Mouse (Mus musculus): ENCODE measurements around the gene Kcnj10. TPM values are rescaled to one million over a fixed set of nuclear protein-coding genes. Genes with fewer than 3 reads are reported as not detected.
A peak's percentile ranks its signal among the peaks of the same experiment; 100 is the strongest.

Kcnj10 gene
- polyA plus RNA-seq, 1 experiment from 2014 or later = 0.10 TPM

GRCm38 (mm10) chr1:172347382-172347781 is 6.4 kb downstream of the Kcnj10 start:
- Histone ChIP-seq H3K4me1 (replicated peaks; ENCODE audit: control insufficient read depth, insufficient read depth, low read length) (no peaks in the 10 kb centered on the region), H3K27me3 (replicated peaks; ENCODE audit: control insufficient read depth, insufficient read depth, low read length) (peaks cover 38% of the 10 kb centered on the region), H3K9me3 (ENCODE audit: control insufficient read depth, low read length) (no peaks in the 10 kb centered on the region), H3K9ac (ENCODE audit: low read depth, low read length) (no peak overlapping the region), H3K36me3 (ENCODE audit: control insufficient read depth, insufficient read depth, low read length) (no peaks in the 10 kb centered on the region), H3K4me3 (ENCODE audit: low read depth, low read length) (no peak overlapping the region), H3K4me2 (no peak overlapping the region), H3K27ac (ENCODE audit: low read depth, low read length) (no peak overlapping the region)
- ATAC-seq (replicated peaks; ENCODE audit: low FRiP score) (no peak), DNase-seq (ENCODE audit: low spot score) (no peak)
- WGBS = 77% methylated on average over 12 of the region's 12 CpGs

- ATAC-seq (replicated peaks; ENCODE audit: low FRiP score) = no peak
- no peak for DNase-seq (ENCODE audit: low spot score)
- Histone ChIP-seq H3K4me1 (replicated peaks; ENCODE audit: control insufficient read depth, insufficient read depth, low read length) (no peaks in the 10 kb centered on the region), H3K27ac (ENCODE audit: low read depth, low read length) (no peak overlapping the region), H3K9ac (ENCODE audit: low read depth, low read length) (no peak overlapping the region), H3K4me2 (no peak overlapping the region), H3K36me3 (ENCODE audit: control insufficient read depth, insufficient read depth, low read length) (no peaks in the 10 kb centered on the region), H3K27me3 (replicated peaks; ENCODE audit: control insufficient read depth, insufficient read depth, low read length) (peaks cover 28% of the 10 kb centered on the region), H3K4me3 (ENCODE audit: low read depth, low read length) (no peak overlapping the region), H3K9me3 (ENCODE audit: control insufficient read depth, low read length) (no peaks in the 10 kb centered on the region)
- WGBS = 77% methylated on average over 5 of the region's 5 CpGs
Measured at GRCm38 (mm10) chr1:172349504-172349903, 8.5 kb downstream of the Kcnj10 start.

GRCm38 (mm10) chr1:172349916-172350812 is 9.2 kb downstream of the Kcnj10 start:
- no peak overlapping the region for H3K9ac ChIP-seq (ENCODE audit: low read depth, low read length)
- no peaks in the 10 kb centered on the region for H3K4me1 ChIP-seq (replicated peaks; ENCODE audit: control insufficient read depth, insufficient read depth, low read length)
- H3K4me3 ChIP-seq (ENCODE audit: low read depth, low read length) = no peak overlapping the region
- 29% methylated on average over 19 of the region's 19 CpGs for WGBS
- no peaks in the 10 kb centered on the region for H3K9me3 ChIP-seq (ENCODE audit: control insufficient read depth, low read length)
- H3K36me3 ChIP-seq (ENCODE audit: control insufficient read depth, insufficient read depth, low read length) = no peaks in the 10 kb centered on the region
- ATAC-seq (replicated peaks; ENCODE audit: low FRiP score) = no peak; the same call in 1 of the 2 replicates
- no peak for DNase-seq (ENCODE audit: low spot score)
- H3K4me2 ChIP-seq = no peak overlapping the region
- peaks cover 28% of the 10 kb centered on the region for H3K27me3 ChIP-seq (replicated peaks; ENCODE audit: control insufficient read depth, insufficient read depth, low read length)
- H3K27ac ChIP-seq (ENCODE audit: low read depth, low read length) = no peak overlapping the region

GRCm38 (mm10) chr1:172352001-172352400 is 11.0 kb downstream of the Kcnj10 start:
- ATAC-seq (replicated peaks; ENCODE audit: low FRiP score) = no peak

GRCm38 (mm10) chr1:172352453-172352852 is 11.4 kb downstream of the Kcnj10 start:
- DNase-seq (ENCODE audit: low spot score) = no peak
- peaks cover 28% of the 10 kb centered on the region for H3K27me3 ChIP-seq (replicated peaks; ENCODE audit: control insufficient read depth, insufficient read depth, low read length)
- H3K27ac ChIP-seq (ENCODE audit: low read depth, low read length) = no peak overlapping the region
- no peaks in the 10 kb centered on the region for H3K36me3 ChIP-seq (ENCODE audit: control insufficient read depth, insufficient read depth, low read length)
- WGBS = 50% methylated on average over 3 of the region's 3 CpGs
- no peak for ATAC-seq (replicated peaks; ENCODE audit: low FRiP score)
- H3K4me2 ChIP-seq = no peak overlapping the region
- H3K4me1 ChIP-seq (replicated peaks; ENCODE audit: control insufficient read depth, insufficient read depth, low read length) = no peaks in the 10 kb centered on the region
- no peak overlapping the region for H3K9ac ChIP-seq (ENCODE audit: low read depth, low read length)
- no peak overlapping the region for H3K4me3 ChIP-seq (ENCODE audit: low read depth, low read length)
- H3K9me3 ChIP-seq (ENCODE audit: control insufficient read depth, low read length) = no peaks in the 10 kb centered on the region

More at GRCm38 (mm10) chr1:172352001-172352400, 11.0 kb downstream of the Kcnj10 start:
- Histone ChIP-seq H3K27me3 (replicated peaks; ENCODE audit: control insufficient read depth, insufficient read depth, low read length) (peaks cover 28% of the 10 kb centered on the region), H3K27ac (ENCODE audit: low read depth, low read length) (no peak overlapping the region), H3K4me2 (no peak overlapping the region), H3K9ac (ENCODE audit: low read depth, low read length) (no peak overlapping the region), H3K4me3 (ENCODE audit: low read depth, low read length) (no peak overlapping the region), H3K36me3 (ENCODE audit: control insufficient read depth, insufficient read depth, low read length) (no peaks in the 10 kb centered on the region), H3K4me1 (replicated peaks; ENCODE audit: control insufficient read depth, insufficient read depth, low read length) (no peaks in the 10 kb centered on the region), H3K9me3 (ENCODE audit: control insufficient read depth, low read length) (no peaks in the 10 kb centered on the region)
- WGBS = 57% methylated on average over 6 of the region's 6 CpGs
- DNase-seq (ENCODE audit: low spot score) = no peak

GRCm38 (mm10) chr1:172355336-172355735 is 14.3 kb downstream of the Kcnj10 start:
- H3K9ac ChIP-seq (ENCODE audit: low read depth, low read length) = no peak overlapping the region
- no peaks in the 10 kb centered on the region for H3K9me3 ChIP-seq (ENCODE audit: control insufficient read depth, low read length)
- H3K27me3 ChIP-seq (replicated peaks; ENCODE audit: control insufficient read depth, insufficient read depth, low read length) = peaks cover 16% of the 10 kb centered on the region
- no peaks in the 10 kb centered on the region for H3K4me1 ChIP-seq (replicated peaks; ENCODE audit: control insufficient read depth, insufficient read depth, low read length)
- WGBS = 57% methylated on average over 3 of the region's 3 CpGs
- ATAC-seq (replicated peaks; ENCODE audit: low FRiP score) (no peak), DNase-seq (ENCODE audit: low spot score) (no peak)
- H3K4me3 ChIP-seq (ENCODE audit: low read depth, low read length) = no peak overlapping the region
- H3K27ac ChIP-seq (ENCODE audit: low read depth, low read length) = no peak overlapping the region
- no peak overlapping the region for H3K4me2 ChIP-seq
- no peaks in the 10 kb centered on the region for H3K36me3 ChIP-seq (ENCODE audit: control insufficient read depth, insufficient read depth, low read length)

GRCm38 (mm10) chr1:172357550-172357949 is 16.5 kb downstream of the Kcnj10 start:
- Histone ChIP-seq H3K27ac (ENCODE audit: low read depth, low read length) (no peak overlapping the region), H3K36me3 (ENCODE audit: control insufficient read depth, insufficient read depth, low read length) (no peaks in the 10 kb centered on the region), H3K4me1 (replicated peaks; ENCODE audit: control insufficient read depth, insufficient read depth, low read length) (no peaks in the 10 kb centered on the region), H3K4me2 (no peak overlapping the region), H3K27me3 (replicated peaks; ENCODE audit: control insufficient read depth, insufficient read depth, low read length) (no peaks in the 10 kb centered on the region; the same call in 1 of the 2 replicates), H3K4me3 (ENCODE audit: low read depth, low read length) (no peak overlapping the region), H3K9ac (ENCODE audit: low read depth, low read length) (no peak overlapping the region), H3K9me3 (ENCODE audit: control insufficient read depth, low read length) (no peaks in the 10 kb centered on the region)
- 0% methylated on average over 1 of the region's 1 CpGs for WGBS
- ATAC-seq (replicated peaks; ENCODE audit: low FRiP score) (no peak), DNase-seq (ENCODE audit: low spot score) (no peak)

- WGBS = 74% methylated on average over 10 of the region's 10 CpGs
- H3K4me3 ChIP-seq (ENCODE audit: low read depth, low read length) = no peak overlapping the region
- H3K9me3 ChIP-seq (ENCODE audit: control insufficient read depth, low read length) = no peaks in the 10 kb centered on the region
- H3K27me3 ChIP-seq (replicated peaks; ENCODE audit: control insufficient read depth, insufficient read depth, low read length) = no peaks in the 10 kb centered on the region; the same call in 1 of the 2 replicates
- no peaks in the 10 kb centered on the region for H3K4me1 ChIP-seq (replicated peaks; ENCODE audit: control insufficient read depth, insufficient read depth, low read length)
- ATAC-seq (replicated peaks; ENCODE audit: low FRiP score) = no peak
- no peak overlapping the region for H3K4me2 ChIP-seq
- no peak overlapping the region for H3K27ac ChIP-seq (ENCODE audit: low read depth, low read length)
- DNase-seq (ENCODE audit: low spot score) = no peak
- no peaks in the 10 kb centered on the region for H3K36me3 ChIP-seq (ENCODE audit: control insufficient read depth, insufficient read depth, low read length)
- no peak overlapping the region for H3K9ac ChIP-seq (ENCODE audit: low read depth, low read length)
Measured at GRCm38 (mm10) chr1:172358341-172358740, 17.3 kb downstream of the Kcnj10 start.

GRCm38 (mm10) chr1:172364684-172365083 is 23.7 kb downstream of the Kcnj10 start:
- H3K4me1 ChIP-seq (replicated peaks; ENCODE audit: control insufficient read depth, insufficient read depth, low read length) = no peaks in the 10 kb centered on the region; the same call in 1 of the 2 replicates
- H3K36me3 ChIP-seq (ENCODE audit: control insufficient read depth, insufficient read depth, low read length) = no peaks in the 10 kb centered on the region
- peak overlapping the region; percentile 27; the same call in 1 of the 2 replicates for H3K4me3 ChIP-seq (ENCODE audit: low read depth, low read length)
- peak overlapping the region; percentile 54 for H3K4me2 ChIP-seq
- H3K9ac ChIP-seq (ENCODE audit: low read depth, low read length) = no peak overlapping the region
- DNase-seq (ENCODE audit: low spot score) (no peak), ATAC-seq (replicated peaks; ENCODE audit: low FRiP score) (peak; percentile 68)
- no peaks in the 10 kb centered on the region; the same call in 1 of the 2 replicates for H3K27me3 ChIP-seq (replicated peaks; ENCODE audit: control insufficient read depth, insufficient read depth, low read length)
- no peaks in the 10 kb centered on the region for H3K9me3 ChIP-seq (ENCODE audit: control insufficient read depth, low read length)
- WGBS = 7% methylated on average over 6 of the region's 6 CpGs
- no peak overlapping the region for H3K27ac ChIP-seq (ENCODE audit: low read depth, low read length)
